Mouse (Mus musculus) midbrain, postnatal 0 days (tissue): Measurements from ENCODE around the gene Slc25a13. TPM values are rescaled to one million over a fixed set of nuclear protein-coding genes. Genes with fewer than 3 reads are reported as not detected.

Experiments used
- ATAC-seq: fragments of 200-750 bp; cut with Nextera tagmentation; 2 replicates; pipeline ENCODE4 v1.8.0; 2017; ENCODE audit warnings: moderate number of reproducible peaks, mild to moderate bottlenecking, moderate TSS enrichment, moderate library complexity; ENCODE audit not compliant: low FRiP score
- DNase-seq: peaks from one replicate; pipeline ENCODE4 v3.0.0-alpha.2; 2015; ENCODE audit warnings: low spot score
- H3K27ac ChIP-seq: fragments of 300-500 bp; sonication (generic); 2 replicates; pipeline ENCODE4 v1.5.1; 2014; ENCODE audit warnings: low read depth, mild to moderate bottlenecking, low read length, mixed read lengths
- H3K27me3 ChIP-seq: fragments of 300-500 bp; sonication (generic); 2 replicates; pipeline ENCODE4 v1.6.1; 2014; ENCODE audit warnings: low read length, control low read depth, mixed read lengths; ENCODE audit not compliant: insufficient read depth
- H3K36me3 ChIP-seq: fragments of 300-500 bp; sonication (generic); 2 replicates; pipeline ENCODE4 v1.6.1; 2014; ENCODE audit warnings: low read length, control low read depth, mixed read lengths; ENCODE audit not compliant: insufficient read depth
- H3K4me1 ChIP-seq: fragments of 300-500 bp; sonication (generic); 2 replicates; pipeline ENCODE4 v1.6.1; 2014; ENCODE audit warnings: mild to moderate bottlenecking, control low read depth, antibody characterized with exemption, low read length, mixed read lengths; ENCODE audit not compliant: insufficient read depth
- H3K4me2 ChIP-seq: fragments of 300-500 bp; sonication (generic); 2 replicates; pipeline ENCODE4 v1.6.1; 2014; ENCODE audit warnings: low read depth, mild to moderate bottlenecking, low read length, mixed read lengths; ENCODE audit not compliant: poor library complexity, severe bottlenecking
- H3K4me3 ChIP-seq: fragments of 300-500 bp; sonication (generic); 2 replicates; pipeline ENCODE4 v1.5.1; 2014; ENCODE audit warnings: low read depth, mild to moderate bottlenecking, low read length, moderate library complexity
- H3K9ac ChIP-seq: fragments of 300-500 bp; sonication (generic); replicated peaks from 2 replicates; pipeline ENCODE4 v1.6.1; 2014; ENCODE audit warnings: mild to moderate bottlenecking, low read length, moderate library complexity, mixed read lengths; ENCODE audit not compliant: poor library complexity, severe bottlenecking
- H3K9me3 ChIP-seq: fragments of 300-500 bp; sonication (generic); 2 replicates; pipeline ENCODE4 v1.6.1; 2016; ENCODE audit warnings: low read length, control low read depth
- CTCF ChIP-seq: IDR thresholded peaks from 2 replicates; pipeline ENCODE4 v1.5.1; 2016; ENCODE audit warnings: antibody characterized with exemption, mild to moderate bottlenecking
- WGBS: fragments of 180-500 bp; shearing (Covaris S2); extraction: QIAGEN DNeasy Blood & Tissue Kit; methylation state at CpG from one replicate; pipeline ENCODE4 v1.1.7; 2014; 5-methylcytosine and 5-hydroxymethylcytosine counted together
- polyA plus RNA-seq: library from polyadenylated mRNA; unstranded; fragments of >200 nt; fragmentation: Nextera tagmentation; extraction: Ambion mirVana; gene quantifications from 2 replicates; pipeline ENCODE4 v1.2.1, GENCODE M21; 2015
- total RNA-seq: library from RNA; depleted of rRNA; stranded (reverse); fragments of >200 nt; gene quantifications from 2 replicates; pipeline ENCODE4 v1.2.3, GENCODE M21; 2014; rRNA removed

The Slc25a13 gene
- total RNA-seq (2.4 and 4.0 TPM in 2 replicates), polyA plus RNA-seq (2.1 and 2.7 TPM in 2 replicates)

- Histone ChIP-seq H3K9me3 (no peaks in the 10 kb centered on the region), H3K9ac (peak within 1 kb of the TSS; percentile 59), H3K36me3 (no peaks in the 10 kb centered on the region), H3K4me1 (no peaks in the 10 kb centered on the region), H3K27ac (no peak within 1 kb of the TSS), H3K27me3 (no peaks in the 10 kb centered on the region), H3K4me2 (peak within 1 kb of the TSS; percentile 94), H3K4me3 (peak within 1 kb of the TSS; percentile 69)
- under 1% methylated on average over 45 of the region's 51 CpGs for WGBS
- no peak for TF ChIP-seq CTCF
- peak; percentile 48 for DNase-seq
- peak; percentile 88 for ATAC-seq
Observed at GRCm38 (mm10) chr6:6216507-6217285, at the start of gene Slc25a13. Slc25a13 (minus strand) TSS chr6:6217173.

GRCm38 (mm10) chr6:6265761-6266160 lies 48.8 kb upstream of the Slc25a13 start:
- H3K9ac ChIP-seq, result no peak overlapping the region
- no peak overlapping the region for H3K4me3 ChIP-seq
- ATAC-seq, result no peak

GRCm38 (mm10) chr6:6263293-6263911 lies 46.4 kb upstream of the Slc25a13 start:
- H3K27me3 ChIP-seq, result no peaks in the 10 kb centered on the region
- TF ChIP-seq CTCF, result no peak
- no peaks in the 10 kb centered on the region for H3K4me1 ChIP-seq
- no peak overlapping the region for H3K27ac ChIP-seq
- H3K9ac ChIP-seq, result no peak overlapping the region
- no peak overlapping the region for H3K4me2 ChIP-seq
- no peaks in the 10 kb centered on the region for H3K9me3 ChIP-seq
- DNase-seq (no peak), ATAC-seq (no peak)
- H3K36me3 ChIP-seq, result no peaks in the 10 kb centered on the region
- no peak overlapping the region for H3K4me3 ChIP-seq
- 88% methylated on average over 4 of the region's 4 CpGs for WGBS

More at GRCm38 (mm10) chr6:6265761-6266160, 48.8 kb upstream of the Slc25a13 start:
- TF ChIP-seq CTCF, result no peak
- H3K4me2 ChIP-seq, result no peak overlapping the region
- H3K36me3 ChIP-seq, result no peaks in the 10 kb centered on the region
- no peaks in the 10 kb centered on the region for H3K27me3 ChIP-seq
- no peaks in the 10 kb centered on the region for H3K9me3 ChIP-seq
- no peak overlapping the region for H3K27ac ChIP-seq
- H3K4me1 ChIP-seq, result no peaks in the 10 kb centered on the region
- WGBS, result 84% methylated on average over 7 of the region's 7 CpGs
- DNase-seq, result no peak

- Histone ChIP-seq H3K4me1 (no peaks in the 10 kb centered on the region), H3K27me3 (no peaks in the 10 kb centered on the region), H3K9ac (no peak overlapping the region), H3K4me3 (no peak overlapping the region), H3K9me3 (no peaks in the 10 kb centered on the region), H3K4me2 (no peak overlapping the region), H3K27ac (no peak overlapping the region), H3K36me3 (no peaks in the 10 kb centered on the region)
- DNase-seq, result no peak
- 64% methylated on average over 4 of the region's 4 CpGs for WGBS
- ATAC-seq, result no peak
- TF ChIP-seq CTCF, result no peak
Observed at GRCm38 (mm10) chr6:6260917-6261316, 43.9 kb upstream of the Slc25a13 start.

- Histone ChIP-seq H3K27me3 (no peaks in the 10 kb centered on the region), H3K27ac (no peak overlapping the region), H3K4me1 (no peaks in the 10 kb centered on the region), H3K4me2 (no peak overlapping the region), H3K4me3 (no peak overlapping the region), H3K9ac (no peak overlapping the region), H3K9me3 (no peaks in the 10 kb centered on the region), H3K36me3 (no peaks in the 10 kb centered on the region)
- ATAC-seq (no peak), DNase-seq (no peak)
- WGBS, result 64% methylated on average over 7 of the region's 7 CpGs
- TF ChIP-seq CTCF, result no peak
Observed at GRCm38 (mm10) chr6:6248500-6248899, 31.5 kb upstream of the Slc25a13 start.

DNA sequence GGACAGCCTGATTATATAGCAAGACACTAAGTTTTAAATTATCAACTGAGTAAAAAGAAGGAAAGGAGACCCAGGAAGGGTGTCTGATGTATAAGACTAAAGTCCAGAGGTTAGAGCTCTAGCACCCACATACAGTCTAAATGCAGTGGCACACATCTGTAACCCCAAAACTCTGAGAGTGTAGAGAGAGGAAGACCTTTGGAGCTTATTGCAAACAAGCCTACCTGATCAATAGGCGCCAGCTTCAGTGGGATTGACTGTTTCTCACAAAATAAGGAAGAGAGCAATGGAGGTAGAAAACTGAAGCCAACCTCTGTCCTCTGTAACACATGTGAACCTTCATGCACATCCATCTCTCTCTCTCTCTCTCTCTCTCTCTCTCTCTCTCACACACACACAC lies 26.9 kb upstream of the Slc25a13 start:
- Histone ChIP-seq H3K9me3 (no peaks in the 10 kb centered on the region), H3K4me3 (no peak overlapping the region), H3K4me1 (no peaks in the 10 kb centered on the region), H3K27ac (no peak overlapping the region), H3K9ac (no peak overlapping the region), H3K36me3 (no peaks in the 10 kb centered on the region), H3K4me2 (no peak overlapping the region), H3K27me3 (no peaks in the 10 kb centered on the region)
- 88% methylated on average over 1 of the region's 1 CpGs for WGBS
- DNase-seq, result no peak
- TF ChIP-seq CTCF, result no peak
- ATAC-seq, result no peak
